Mouse (Mus musculus) olfactory bulb, adult 2 months (tissue): ENCODE results near the gene Gm1604a.
"Not testable (repeated sequence)": the region's sequence is repeated elsewhere in the genome, so short reads cannot be mapped to it uniquely, and the experiment has no call there.

Experiments
- CTCF ChIP-seq: fragments of 200-500 bp; IDR thresholded peaks from 2 replicates; pipeline ENCODE4 v1.5.1; 2012; ENCODE audit warnings: low read depth, mild to moderate bottlenecking, low read length, moderate library complexity; ENCODE audit not compliant: insufficient read depth
- POLR2A ChIP-seq: fragments of 200-500 bp; IDR thresholded peaks from 2 replicates; pipeline ENCODE4 v1.6.1; 2012; ENCODE audit warnings: mild to moderate bottlenecking, low read depth, low read length, moderate library complexity; ENCODE audit not compliant: insufficient read depth

DNA sequence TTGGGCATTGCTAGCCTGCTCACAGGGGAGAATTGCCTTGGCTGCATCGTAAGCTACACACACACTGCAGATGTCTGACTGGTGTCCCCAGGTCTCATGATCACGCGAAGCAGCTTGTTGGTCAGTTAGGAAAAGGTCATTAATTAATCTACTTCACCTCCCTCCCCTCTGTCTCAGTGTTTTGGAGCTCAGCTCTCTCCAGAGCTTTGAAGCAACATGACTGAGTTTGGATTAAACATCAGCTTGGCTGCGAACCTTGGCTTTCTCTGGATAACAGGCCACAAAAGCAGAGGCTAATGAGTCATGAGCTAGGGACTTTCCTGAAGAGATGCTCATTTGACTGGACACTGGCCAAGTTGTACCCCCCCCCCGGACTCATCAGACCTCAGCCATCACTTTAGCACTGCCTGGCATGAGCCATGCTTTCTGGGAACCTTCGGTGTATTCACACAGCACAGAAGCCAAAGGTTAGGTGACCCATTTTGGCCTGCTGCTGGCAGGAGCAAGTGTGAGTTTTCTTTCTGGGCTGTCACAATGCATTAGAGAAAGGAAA lies 5.3 kb downstream of the Gm1604a start:
- TF ChIP-seq POLR2A, CTCF: not testable (repeated sequence)
